Mouse (Mus musculus) Muller cell, postnatal 12 days (primary cell): Measurements from ENCODE around the gene Golph3.

Source experiments
- DNase-seq: peaks from one replicate; pipeline ENCODE4 v3.0.0-alpha.2; 2015; ENCODE audit errors: inconsistent ontology term

The Golph3 gene

GRCm38 (mm10) chr15:12318451-12318850 is 2.8 kb upstream of the Golph3 start:
- DNase-seq: no peak

GRCm38 (mm10) chr15:12319889-12320288 is 1.4 kb upstream of the Golph3 start:
- DNase-seq: no peak

GRCm38 (mm10) chr15:12320441-12321090 is 684 bp upstream of the Golph3 start:
- no peak for DNase-seq

- DNase-seq: peak; percentile 70
Observed at GRCm38 (mm10) chr15:12321788-12322621, 755 bp downstream of the Golph3 start, which contains the start of gene 1810049J17Rik. TSS of gene 1810049J17Rik (minus strand) at chr15:12321899.

GRCm38 (mm10) chr15:12322676-12323402 is 1.6 kb downstream of the Golph3 start:
- no peak for DNase-seq

- DNase-seq: no peak
Observed at GRCm38 (mm10) chr15:12324326-12324725, 3.1 kb downstream of the Golph3 start.

GRCm38 (mm10) chr15:12330389-12330788 is 9.1 kb downstream of the Golph3 start:
- no peak for DNase-seq

GRCm38 (mm10) chr15:12330892-12331291 is 9.6 kb downstream of the Golph3 start:
- DNase-seq: no peak

GRCm38 (mm10) chr15:12331300-12331699 is 10.1 kb downstream of the Golph3 start:
- no peak for DNase-seq

GRCm38 (mm10) chr15:12334381-12334780 is 13.1 kb downstream of the Golph3 start:
- DNase-seq: no peak

GRCm38 (mm10) chr15:12337030-12337778 is 16.0 kb downstream of the Golph3 start:
- no peak for DNase-seq

GRCm38 (mm10) chr15:12337779-12338137 is 16.5 kb downstream of the Golph3 start:
- DNase-seq: no peak

GRCm38 (mm10) chr15:12340536-12341400 is 19.5 kb downstream of the Golph3 start:
- peak; percentile 45 for DNase-seq

- peak; percentile 92 for DNase-seq
Observed at GRCm38 (mm10) chr15:12341401-12341758, 20.1 kb downstream of the Golph3 start.

- DNase-seq: no peak
Observed at GRCm38 (mm10) chr15:12346916-12347315, 25.7 kb downstream of the Golph3 start.

GRCm38 (mm10) chr15:12348950-12349349 is 27.7 kb downstream of the Golph3 start:
- DNase-seq: no peak

GRCm38 (mm10) chr15:12349840-12350239 is 28.6 kb downstream of the Golph3 start:
- DNase-seq: no peak

GRCm38 (mm10) chr15:12351470-12351869 is 30.2 kb downstream of the Golph3 start:
- no peak for DNase-seq

GRCm38 (mm10) chr15:12354281-12354810 is 33.1 kb downstream of the Golph3 start:
- DNase-seq: no peak

GRCm38 (mm10) chr15:12355261-12355660 is 34.0 kb downstream of the Golph3 start:
- no peak for DNase-seq

- DNase-seq: no peak
Observed at GRCm38 (mm10) chr15:12355907-12356306, 34.7 kb downstream of the Golph3 start.
